ENCODE assay signal across 22 mouse cellular contexts in genomic region chr19:26021141-26021540, GRCm38 (mm10).
"Had no signal": no experiment of that assay in that cellular context is flagged by ENCODE, and none has a peak within 500 bp of the region (broad histone marks: within the 10 kb centered on the region; RNA-seq: fewer than 3 reads in every experiment).

No protein-coding gene starts in this region.

- ATAC-seq: intestine, embryonic 16.5 days; liver, embryonic 12.5 days had no signal

- H3K36me3 ChIP-seq: limb, embryonic 10.5 days; limb, embryonic 13.5 days; liver, embryonic 12.5 days; liver, embryonic 15.5 days; lung, embryonic 15.5 days; midbrain, embryonic 10.5 days; neural tube, embryonic 12.5 days; neural tube, embryonic 15.5 days; stomach, embryonic 15.5 days had no signal

- H3K4me3 ChIP-seq: limb, embryonic 10.5 days; limb, embryonic 13.5 days; liver, embryonic 12.5 days; liver, embryonic 15.5 days; lung, embryonic 15.5 days; megakaryocyte, embryonic 14.5 days; midbrain, embryonic 10.5 days; neural tube, embryonic 12.5 days; neural tube, embryonic 15.5 days; stomach, embryonic 15.5 days had no signal

- H3K9me3 ChIP-seq: limb, embryonic 10.5 days; limb, embryonic 13.5 days; liver, embryonic 12.5 days; liver, embryonic 15.5 days; lung, embryonic 15.5 days; midbrain, embryonic 10.5 days; neural tube, embryonic 12.5 days; neural tube, embryonic 15.5 days; stomach, embryonic 15.5 days had no signal

- H3K27ac ChIP-seq: limb, embryonic 10.5 days; limb, embryonic 13.5 days; liver, embryonic 12.5 days; liver, embryonic 15.5 days; lung, embryonic 15.5 days; midbrain, embryonic 10.5 days; neural tube, embryonic 12.5 days; neural tube, embryonic 15.5 days; stomach, embryonic 15.5 days had no signal

- H3K27me3 ChIP-seq: limb, embryonic 13.5 days; liver, embryonic 12.5 days; liver, embryonic 15.5 days; lung, embryonic 15.5 days; megakaryocyte, embryonic 14.5 days; neural tube, embryonic 12.5 days; neural tube, embryonic 15.5 days; stomach, embryonic 15.5 days had no signal

- DNase-seq: kidney, adult 18-20 months; kidney, postnatal 14 days; liver; lung, adult 18-20 months; lung, postnatal 10 days; lung, postnatal 36 days; midbrain, embryonic 14.5 days; right cerebral cortex, adult 18-20 months; right cerebral cortex, postnatal 25 days; spleen, adult 18-20 months; thymus, postnatal 25 days had no signal

- H3K4me2 ChIP-seq: limb, embryonic 13.5 days; liver, embryonic 12.5 days; liver, embryonic 15.5 days; lung, embryonic 15.5 days; neural tube, embryonic 12.5 days; neural tube, embryonic 15.5 days; stomach, embryonic 15.5 days had no signal

- H3K9ac ChIP-seq: limb, embryonic 13.5 days; liver, embryonic 12.5 days; liver, embryonic 15.5 days; lung, embryonic 15.5 days; neural tube, embryonic 12.5 days; neural tube, embryonic 15.5 days; stomach, embryonic 15.5 days had no signal

- H3K4me1 ChIP-seq: liver, embryonic 12.5 days; liver, embryonic 15.5 days; lung, embryonic 15.5 days; megakaryocyte, embryonic 14.5 days; midbrain, embryonic 10.5 days; neural tube, embryonic 12.5 days; stomach, embryonic 15.5 days had no signal
